Mouse (Mus musculus) lung, embryonic 16.5 days (tissue): ENCODE measurements around the gene Twsg1. TPM values are rescaled to one million over a fixed set of nuclear protein-coding genes. Genes with fewer than 3 reads are reported as not detected.

Experiments
- ATAC-seq: fragments of 200-750 bp; cut with Nextera tagmentation; 2 replicates; pipeline ENCODE4 v1.8.0; 2017; ENCODE audit warnings: low read depth, mild to moderate bottlenecking, moderate library complexity
- H3K27ac ChIP-seq: fragments of 300-500 bp; sonication (generic); 2 replicates; pipeline ENCODE4 v1.5.1; 2014; ENCODE audit warnings: mild to moderate bottlenecking, control low read depth, low read length
- H3K27me3 ChIP-seq: fragments of 300-500 bp; sonication (generic); 2 replicates; pipeline ENCODE4 v1.6.1; 2014; ENCODE audit warnings: low read depth, low read length, mixed read lengths; ENCODE audit not compliant: control insufficient read depth, insufficient read depth
- H3K36me3 ChIP-seq: fragments of 300-500 bp; sonication (generic); 2 replicates; pipeline ENCODE4 v1.6.1; 2014; ENCODE audit warnings: low read length; ENCODE audit not compliant: control insufficient read depth, insufficient read depth
- H3K4me1 ChIP-seq: fragments of 300-500 bp; sonication (generic); replicated peaks from 2 replicates; pipeline ENCODE4 v1.6.1; 2014; ENCODE audit warnings: low read length, mixed read lengths; ENCODE audit not compliant: control insufficient read depth, insufficient read depth
- H3K4me2 ChIP-seq: fragments of 300-500 bp; sonication (generic); 2 replicates; pipeline ENCODE4 v1.6.1; 2014; ENCODE audit warnings: low read depth, low read length, control low read depth
- H3K4me3 ChIP-seq: fragments of 300-500 bp; sonication (generic); 2 replicates; pipeline ENCODE4 v1.5.1; 2014; ENCODE audit warnings: mild to moderate bottlenecking, low read length, control low read depth
- H3K9ac ChIP-seq: fragments of 300-500 bp; sonication (generic); 2 replicates; pipeline ENCODE4 v1.6.1; 2014; ENCODE audit warnings: low read length, control low read depth
- H3K9me3 ChIP-seq: fragments of 300-500 bp; sonication (generic); 2 replicates; pipeline ENCODE4 v1.6.1; 2016; ENCODE audit warnings: low read length; ENCODE audit not compliant: control insufficient read depth
- WGBS: fragments of 180-500 bp; shearing (Covaris S2); extraction: QIAGEN DNeasy Blood & Tissue Kit; methylation state at CpG from one replicate; pipeline ENCODE4 v1.1.7; 2014; 5-methylcytosine and 5-hydroxymethylcytosine counted together
- polyA plus RNA-seq: library from polyadenylated mRNA; unstranded; fragments of >200 nt; fragmentation: Nextera tagmentation; extraction: Ambion mirVana; gene quantifications from 2 replicates; pipeline ENCODE4 v1.2.1, GENCODE M21; 2015

The Twsg1 gene
- polyA plus RNA-seq, 1 experiment from 2014 or later: 129 TPM

GRCm38 (mm10) chr17:65940221-65940620, 10.8 kb downstream of the Twsg1 start:
- WGBS: 58% methylated on average over 12 of the region's 12 CpGs
- Histone ChIP-seq H3K4me3 (no peak overlapping the region), H3K9ac (no peak overlapping the region), H3K4me1 (peaks cover 10% of the 10 kb centered on the region; the same call in 1 of the 2 replicates), H3K36me3 (peaks cover 13% of the 10 kb centered on the region), H3K27me3 (no peaks in the 10 kb centered on the region), H3K4me2 (no peak overlapping the region), H3K9me3 (no peaks in the 10 kb centered on the region), H3K27ac (0 out of 2 replicates have a peak overlapping the region, but pooled peaks have one; percentile 13)
- no peak for ATAC-seq

- Histone ChIP-seq H3K9ac (no peak overlapping the region), H3K4me2 (no peak overlapping the region), H3K9me3 (no peaks in the 10 kb centered on the region), H3K4me3 (no peak overlapping the region), H3K27me3 (no peaks in the 10 kb centered on the region), H3K4me1 (peaks cover 10% of the 10 kb centered on the region; the same call in 1 of the 2 replicates), H3K27ac (no peak overlapping the region; the same call in 1 of the 2 replicates), H3K36me3 (peaks cover 13% of the 10 kb centered on the region)
- ATAC-seq: peak; percentile 45; the same call in 1 of the 2 replicates
- 41% methylated on average over 14 of the region's 14 CpGs for WGBS
These were observed 11.4 kb downstream of the Twsg1 start for GRCm38 (mm10) chr17:65939461-65940192.

GRCm38 (mm10) chr17:65937671-65938070, 13.4 kb downstream of the Twsg1 start:
- Histone ChIP-seq H3K9ac (no peak overlapping the region), H3K27ac (no peak overlapping the region), H3K9me3 (no peaks in the 10 kb centered on the region), H3K4me2 (no peak overlapping the region), H3K36me3 (peaks cover 21% of the 10 kb centered on the region), H3K4me1 (peaks cover 10% of the 10 kb centered on the region; the same call in 1 of the 2 replicates), H3K4me3 (no peak overlapping the region), H3K27me3 (no peaks in the 10 kb centered on the region)
- 86% methylated on average over 9 of the region's 9 CpGs for WGBS
- no peak for ATAC-seq

GRCm38 (mm10) chr17:65933741-65934140, 17.3 kb downstream of the Twsg1 start:
- no peak for ATAC-seq
- Histone ChIP-seq H3K4me3 (no peak overlapping the region), H3K27me3 (no peaks in the 10 kb centered on the region), H3K4me1 (peaks cover 17% of the 10 kb centered on the region), H3K36me3 (peaks cover 21% of the 10 kb centered on the region), H3K27ac (no peak overlapping the region), H3K9me3 (no peaks in the 10 kb centered on the region), H3K9ac (no peak overlapping the region), H3K4me2 (no peak overlapping the region)
- WGBS: 91% methylated on average over 2 of the region's 2 CpGs

GRCm38 (mm10) chr17:65931525-65931924, 19.5 kb downstream of the Twsg1 start:
- Histone ChIP-seq H3K4me2 (no peak overlapping the region), H3K4me3 (no peak overlapping the region), H3K9me3 (no peaks in the 10 kb centered on the region), H3K27ac (peak overlapping the region; percentile 53), H3K9ac (no peak overlapping the region), H3K27me3 (no peaks in the 10 kb centered on the region), H3K36me3 (peaks cover 14% of the 10 kb centered on the region), H3K4me1 (peaks cover 17% of the 10 kb centered on the region)
- ATAC-seq: peak; percentile 53
- 51% methylated on average over 6 of the region's 6 CpGs for WGBS

- Histone ChIP-seq H3K4me3 (no peak overlapping the region), H3K9me3 (no peaks in the 10 kb centered on the region), H3K4me2 (no peak overlapping the region), H3K27ac (peak overlapping the region; percentile 53; the same call in 1 of the 2 replicates), H3K36me3 (peaks cover 15% of the 10 kb centered on the region), H3K4me1 (peaks cover 17% of the 10 kb centered on the region), H3K27me3 (no peaks in the 10 kb centered on the region), H3K9ac (no peak overlapping the region)
- ATAC-seq: peak; percentile 94
- 49% methylated on average over 6 of the region's 6 CpGs for WGBS
These were observed 20.1 kb downstream of the Twsg1 start for GRCm38 (mm10) chr17:65930960-65931359.

- H3K27ac ChIP-seq: no peak overlapping the region; the same call in 1 of the 2 replicates
- WGBS: 86% methylated on average over 7 of the region's 7 CpGs
- H3K9ac ChIP-seq: no peak overlapping the region
- H3K4me2 ChIP-seq: no peak overlapping the region
- no peaks in the 10 kb centered on the region for H3K9me3 ChIP-seq
- no peak overlapping the region for H3K4me3 ChIP-seq
- peaks cover 17% of the 10 kb centered on the region for H3K4me1 ChIP-seq
- peak; percentile 21; the same call in 1 of the 2 replicates for ATAC-seq
- no peaks in the 10 kb centered on the region for H3K27me3 ChIP-seq
- H3K36me3 ChIP-seq: peaks cover 18% of the 10 kb centered on the region
These were observed 20.7 kb downstream of the Twsg1 start for GRCm38 (mm10) chr17:65930158-65930826.

GRCm38 (mm10) chr17:65929319-65929978, 21.6 kb downstream of the Twsg1 start:
- no peaks in the 10 kb centered on the region for H3K9me3 ChIP-seq
- no peaks in the 10 kb centered on the region for H3K27me3 ChIP-seq
- peaks cover 17% of the 10 kb centered on the region for H3K4me1 ChIP-seq
- no peak overlapping the region for H3K4me2 ChIP-seq
- H3K4me3 ChIP-seq: no peak overlapping the region
- H3K36me3 ChIP-seq: peaks cover 21% of the 10 kb centered on the region
- ATAC-seq: peak; percentile 37; the same call in 1 of the 2 replicates
- WGBS: 71% methylated on average over 22 of the region's 22 CpGs
- no peak overlapping the region for H3K27ac ChIP-seq
- H3K9ac ChIP-seq: no peak overlapping the region

GRCm38 (mm10) chr17:65927077-65927476, 23.9 kb downstream of the Twsg1 start:
- peaks cover 18% of the 10 kb centered on the region for H3K36me3 ChIP-seq

More at GRCm38 (mm10) chr17:65927077-65927476, 23.9 kb downstream of the Twsg1 start:
- Histone ChIP-seq H3K4me1 (peaks cover 17% of the 10 kb centered on the region), H3K27me3 (no peaks in the 10 kb centered on the region), H3K9me3 (no peaks in the 10 kb centered on the region), H3K9ac (no peak overlapping the region), H3K4me3 (no peak overlapping the region), H3K27ac (no peak overlapping the region), H3K4me2 (no peak overlapping the region)
- no peak for ATAC-seq
- WGBS: 76% methylated on average over 4 of the region's 4 CpGs
